Mouse (Mus musculus): ENCODE measurements at regions not wholly inside any gene's neighbourhood (a gene's known extent, or its start where the extent isn't known, plus 50 kb on each side); places are given as distances from the start of the nearest gene placed in this dataset.

DNA sequence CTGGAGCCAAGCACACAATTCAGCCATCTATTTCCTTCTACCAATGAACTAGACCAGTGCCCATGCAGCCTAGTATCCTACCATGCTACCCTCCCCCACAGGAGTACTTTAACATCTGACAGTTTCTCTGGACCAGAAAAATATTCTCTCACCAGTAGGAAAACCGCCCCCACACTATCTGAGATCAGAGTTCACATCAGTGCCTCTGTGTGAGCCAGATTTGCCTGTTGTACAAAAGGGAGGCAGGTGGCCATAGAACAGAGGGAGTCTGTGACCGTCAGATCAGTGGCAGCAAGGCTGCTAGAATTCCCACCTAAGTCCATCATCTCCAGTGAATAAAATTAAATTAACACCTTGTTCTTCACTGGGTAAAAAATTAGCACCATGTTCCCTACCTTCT lies 166.5 kb downstream of the Atp23 start:
- no peaks in the 10 kb centered on the region for H3K36me3 ChIP-seq (replicated peaks in 1 of 2; ENCODE audit: control insufficient read depth in 1 of 2, insufficient read depth in 1 of 2, low read length in 1 of 2)
- H3K9ac ChIP-seq (ENCODE audit: insufficient read depth, low read depth), result no peak overlapping the region
- no peak for DNase-seq (ENCODE audit: extremely low read depth)
- TF ChIP-seq TBP (conservative IDR thresholded peaks at IDR 0.05; ENCODE audit: low read depth, low read length) (no peak), SMC3 (IDR thresholded peaks at IDR 0.05; ENCODE audit: low read depth, low read length) (no peak), JUND (conservative IDR thresholded peaks at IDR 0.05; ENCODE audit: low read depth, low read length) (no peak), TCF12 (IDR thresholded peaks at IDR 0.05; ENCODE audit: low read depth, low read length) (no peak), CHD2 (IDR thresholded peaks at IDR 0.05; ENCODE audit: low read length) (no peak), CTCF (conservative IDR thresholded peaks at IDR 0.05 in 1 of 2, IDR thresholded peaks at IDR 0.05 in 1 of 2; ENCODE audit: low read depth in 2 of 2, low read length in 2 of 2) (no peak), JUN (IDR thresholded peaks at IDR 0.05; ENCODE audit: insufficient read depth, low read depth, low read length) (no peak), MAZ (IDR thresholded peaks at IDR 0.05; ENCODE audit: low read depth, low read length) (no peak), UBTF (IDR thresholded peaks at IDR 0.05; ENCODE audit: low read depth, low read length) (no peak), RAD21 (IDR thresholded peaks at IDR 0.05; ENCODE audit: low read depth, low read length) (no peak), GABPA (IDR thresholded peaks at IDR 0.05; ENCODE audit: insufficient replicate concordance, low read depth, low read length) (no peak), RCOR1 (conservative IDR thresholded peaks at IDR 0.05; ENCODE audit: low read depth, low read length) (no peak), HCFC1 (IDR thresholded peaks at IDR 0.05; ENCODE audit: low read depth, low read length) (no peak), MAX (IDR thresholded peaks at IDR 0.05; ENCODE audit: low read length) (no peak), MAFK (IDR thresholded peaks at IDR 0.05; ENCODE audit: insufficient replicate concordance, low read length) (no peak)
- H3K79me2 ChIP-seq (replicated peaks; ENCODE audit: control insufficient read depth, extremely low read depth, insufficient read depth, poor library complexity, severe bottlenecking), result no peaks in the 10 kb centered on the region
- no peak overlapping the region for H3K4me2 ChIP-seq (ENCODE audit: insufficient read depth, low read depth, poor library complexity, severe bottlenecking)
- no peaks in the 10 kb centered on the region for H3K4me1 ChIP-seq (ENCODE audit: control insufficient read depth in 1 of 2, insufficient read depth in 2 of 2)
- peaks cover 14% of the 10 kb centered on the region for H3K9me3 ChIP-seq (replicated peaks; ENCODE audit: low read length)
- no peak overlapping the region for H3K27ac ChIP-seq (ENCODE audit: insufficient read depth, low read depth)
- dilution Hi-C loops (cut with MboI; ENCODE audit: extremely low pct_ligation_motif_present, extremely low pct_unique_long_range_greater_than_20kb, low sequenced_read_pairs) (no loop called here), in situ Hi-C loops (cut with MboI; ENCODE audit: low pct_ligation_motif_present, low pct_unique_long_range_greater_than_20kb, low sequenced_read_pairs) (no loop called here)
- no peaks in the 10 kb centered on the region for H3K27me3 ChIP-seq (replicated peaks)
- no peak overlapping the region for H3K4me3 ChIP-seq (replicated peaks in 1 of 3; ENCODE audit: low read depth in 2 of 3, low read length in 2 of 3, poor library complexity in 1 of 3)

GRCm38 (mm10) chr10:126727840-126728239 lies 173.3 kb downstream of the Atp23 start:
- H3K9me3 ChIP-seq (replicated peaks; ENCODE audit: low read length), result peaks cover 19% of the 10 kb centered on the region
- H3K36me3 ChIP-seq (replicated peaks in 1 of 2; ENCODE audit: control insufficient read depth in 1 of 2, insufficient read depth in 1 of 2, low read length in 1 of 2), result no peaks in the 10 kb centered on the region
- dilution Hi-C loops (cut with MboI; ENCODE audit: extremely low pct_ligation_motif_present, extremely low pct_unique_long_range_greater_than_20kb, low sequenced_read_pairs) (no loop called here), in situ Hi-C loops (cut with MboI; ENCODE audit: low pct_ligation_motif_present, low pct_unique_long_range_greater_than_20kb, low sequenced_read_pairs) (no loop called here)
- no peak overlapping the region for H3K4me3 ChIP-seq (replicated peaks in 1 of 3; ENCODE audit: low read depth in 2 of 3, low read length in 2 of 3, poor library complexity in 1 of 3)
- no peak overlapping the region for H3K4me2 ChIP-seq (ENCODE audit: insufficient read depth, low read depth, poor library complexity, severe bottlenecking)
- H3K9ac ChIP-seq (ENCODE audit: insufficient read depth, low read depth), result no peak overlapping the region
- DNase-seq (ENCODE audit: extremely low read depth), result no peak
- no peaks in the 10 kb centered on the region for H3K4me1 ChIP-seq (ENCODE audit: control insufficient read depth in 1 of 2, insufficient read depth in 2 of 2)
- no peak overlapping the region for H3K27ac ChIP-seq (ENCODE audit: insufficient read depth, low read depth)
- H3K27me3 ChIP-seq (replicated peaks), result no peaks in the 10 kb centered on the region
- no peaks in the 10 kb centered on the region for H3K79me2 ChIP-seq (replicated peaks; ENCODE audit: control insufficient read depth, extremely low read depth, insufficient read depth, poor library complexity, severe bottlenecking)
- TF ChIP-seq CTCF (conservative IDR thresholded peaks at IDR 0.05 in 1 of 2, IDR thresholded peaks at IDR 0.05 in 1 of 2; ENCODE audit: low read depth in 2 of 2, low read length in 2 of 2), result no peak
- no peak for TF ChIP-seq USF1 (IDR thresholded peaks at IDR 0.05; ENCODE audit: low read depth, low read length)
- no peak for TF ChIP-seq PAX5 (IDR thresholded peaks at IDR 0.05; ENCODE audit: low read length)
- no peak for TF ChIP-seq ETS1 (conservative IDR thresholded peaks at IDR 0.05; ENCODE audit: low read depth, low read length)
- no peak for TF ChIP-seq POLR2AphosphoS2 (IDR thresholded peaks at IDR 0.05; ENCODE audit: low read depth, low read length)
- no peak for TF ChIP-seq MEF2A (IDR thresholded peaks at IDR 0.05; ENCODE audit: borderline replicate concordance, low read depth, low read length)
- TF ChIP-seq CHD2 (IDR thresholded peaks at IDR 0.05; ENCODE audit: low read length), result no peak
- TF ChIP-seq ELF1 (IDR thresholded peaks at IDR 0.05; ENCODE audit: low read depth, low read length), result no peak
- no peak for TF ChIP-seq MYC (IDR thresholded peaks at IDR 0.05; ENCODE audit: low read depth, low read length)
- TF ChIP-seq ZKSCAN1 (IDR thresholded peaks at IDR 0.05; ENCODE audit: borderline replicate concordance, low read depth, low read length), result no peak
- TF ChIP-seq RAD21 (IDR thresholded peaks at IDR 0.05; ENCODE audit: low read depth, low read length), result no peak
- no peak for TF ChIP-seq JUN (IDR thresholded peaks at IDR 0.05; ENCODE audit: insufficient read depth, low read depth, low read length)
- no peak for TF ChIP-seq RCOR1 (conservative IDR thresholded peaks at IDR 0.05; ENCODE audit: low read depth, low read length)
- TF ChIP-seq NRF1 (IDR thresholded peaks at IDR 0.05; ENCODE audit: low read depth, low read length), result no peak
- no peak for TF ChIP-seq TBP (conservative IDR thresholded peaks at IDR 0.05; ENCODE audit: low read depth, low read length)
- no peak for TF ChIP-seq POLR2A (IDR thresholded peaks at IDR 0.05; ENCODE audit: low read depth, low read length)
- no peak for TF ChIP-seq BHLHE40 (IDR thresholded peaks at IDR 0.05; ENCODE audit: low read depth, low read length)
- TF ChIP-seq USF2 (conservative IDR thresholded peaks at IDR 0.05; ENCODE audit: low read depth, low read length), result no peak
- no peak for TF ChIP-seq MAZ (IDR thresholded peaks at IDR 0.05; ENCODE audit: low read depth, low read length)
- TF ChIP-seq NELFE (IDR thresholded peaks at IDR 0.05; ENCODE audit: low read depth, low read length), result no peak
